Mouse (Mus musculus): Measurements from ENCODE around the gene Gsto2. TPM values are rescaled to one million over a fixed set of nuclear protein-coding genes. Genes with fewer than 3 reads are reported as not detected.

Gsto2 gene
- polyA plus RNA-seq, 2 experiments from 2014 or later, result 0.74 TPM; not detected in 1

DNA sequence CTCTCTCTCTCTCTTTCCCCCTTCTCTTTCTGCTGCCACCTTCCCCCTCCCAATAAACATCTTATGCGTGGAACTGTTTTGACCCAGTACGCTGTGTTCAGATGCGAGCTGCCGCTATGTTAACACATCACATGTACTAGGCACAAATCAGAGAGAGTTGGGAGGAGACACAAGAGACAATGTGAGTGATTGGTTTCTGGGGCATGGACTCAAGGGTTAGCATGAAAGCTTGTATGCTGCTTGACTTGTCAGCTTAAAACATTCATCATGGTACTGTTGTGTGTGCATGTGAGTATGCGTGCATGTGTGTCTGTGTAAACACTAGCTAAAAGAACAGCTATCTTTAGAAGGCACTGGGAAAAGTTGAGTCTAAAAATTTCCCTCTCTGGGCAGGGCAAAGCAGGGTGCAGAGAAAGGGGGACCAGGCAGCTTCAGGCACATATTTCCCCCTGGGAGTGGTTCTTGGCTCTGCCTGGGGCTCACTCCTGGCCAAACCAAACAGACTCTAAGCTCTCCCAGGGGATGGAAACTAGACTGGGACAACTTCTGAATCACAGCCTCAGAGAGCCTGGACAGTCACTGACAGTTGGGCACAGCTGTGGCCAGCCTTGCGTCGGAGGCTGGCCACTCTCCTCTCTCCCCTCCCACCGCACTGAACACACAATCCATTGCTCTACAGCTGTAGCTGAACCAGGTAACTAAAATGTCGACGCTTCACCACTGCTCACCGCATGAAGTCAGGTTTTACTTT, 26.4 kb downstream of the Gsto2 start:
- no peak for ATAC-seq

DNA sequence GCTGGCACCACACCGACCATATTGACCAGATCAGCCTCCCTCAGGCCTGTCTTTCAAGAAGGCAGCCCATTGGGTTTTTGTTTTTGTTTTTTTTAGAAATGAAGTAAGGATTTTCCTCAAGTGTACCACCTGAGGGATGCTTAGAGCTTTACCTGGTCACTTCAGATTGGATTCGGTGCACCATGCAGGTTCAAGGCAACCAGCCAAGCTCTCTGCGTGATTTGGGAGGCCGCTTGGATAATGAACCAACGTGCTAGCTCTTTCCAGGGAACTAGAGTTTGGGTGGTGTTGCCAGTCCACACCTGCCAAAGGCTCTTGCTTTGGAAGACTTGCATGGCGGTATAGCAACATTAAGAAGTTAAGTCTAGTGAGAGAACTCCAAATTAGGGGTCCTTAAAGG, 27.8 kb downstream of the Gsto2 start:
- no peak for ATAC-seq

DNA sequence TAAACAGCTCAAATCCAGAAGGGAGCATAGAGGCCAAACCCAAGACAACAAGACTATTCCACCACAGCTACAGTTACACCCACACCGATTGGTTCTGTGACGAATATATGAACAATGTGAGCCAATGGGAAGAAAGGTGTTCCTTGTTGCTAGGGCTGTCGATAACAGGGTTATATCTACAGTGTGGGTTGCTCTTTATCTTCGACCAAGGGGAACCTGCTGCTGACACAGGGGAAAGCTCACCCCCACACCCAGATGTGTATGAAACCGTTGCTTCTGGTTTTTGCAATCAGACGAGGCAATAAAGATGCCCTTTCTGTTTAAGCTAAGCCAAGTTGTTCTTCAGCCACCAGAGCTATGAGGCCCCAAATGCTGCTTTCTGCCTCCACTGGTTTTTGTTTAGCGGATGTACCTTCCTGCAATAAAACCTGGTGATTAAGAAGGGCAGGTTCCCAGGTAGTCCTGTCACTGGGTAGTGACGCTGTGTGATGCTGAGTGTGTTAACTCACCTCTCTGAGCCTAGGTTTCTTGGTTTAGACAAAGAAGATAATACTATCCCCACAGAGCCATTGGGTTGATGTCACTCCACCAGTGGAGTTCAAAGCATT, 33.2 kb downstream of the Gsto2 start:
- peak; percentile 79 for ATAC-seq

DNA sequence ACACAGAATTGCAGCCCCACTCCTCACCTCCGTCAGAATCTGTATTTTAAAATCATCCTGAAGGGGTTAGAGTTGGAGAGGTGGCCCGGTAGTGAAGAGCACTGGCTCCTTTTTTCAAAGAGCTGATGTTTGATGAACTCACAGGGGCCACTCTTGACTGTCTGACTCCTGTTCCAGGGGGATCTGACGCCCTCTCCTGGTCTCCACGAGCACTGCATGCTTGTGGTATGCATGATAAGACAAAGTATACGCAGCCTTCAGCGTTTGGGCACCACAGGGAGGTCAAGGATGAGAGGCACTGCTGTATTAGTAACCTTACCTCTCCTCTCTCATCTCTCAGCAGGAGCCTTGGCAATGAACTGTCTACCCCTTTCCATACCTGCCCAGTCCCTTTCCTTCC, 34.7 kb downstream of the Gsto2 start:
- ATAC-seq, result no peak

DNA sequence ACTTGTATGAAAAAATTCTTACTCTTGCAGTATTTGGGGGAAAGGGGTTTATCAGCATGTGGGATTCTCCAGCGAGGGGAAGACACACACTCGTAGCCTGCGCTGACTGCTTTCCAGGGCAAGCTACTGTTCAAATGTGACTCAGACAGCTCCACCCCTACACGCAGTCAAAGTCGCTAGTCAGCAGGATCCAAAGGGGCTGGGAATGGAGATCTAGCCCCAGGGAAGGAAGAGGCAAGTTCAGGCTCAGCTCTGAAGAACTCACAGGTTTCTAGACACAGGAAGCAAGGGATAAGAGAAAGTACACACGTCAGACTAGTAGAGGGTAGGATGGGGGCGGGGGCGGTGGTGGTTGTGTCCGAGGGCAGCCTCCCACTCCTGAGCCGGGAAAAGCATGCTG, 35.2 kb downstream of the Gsto2 start:
- no peak for ATAC-seq

DNA sequence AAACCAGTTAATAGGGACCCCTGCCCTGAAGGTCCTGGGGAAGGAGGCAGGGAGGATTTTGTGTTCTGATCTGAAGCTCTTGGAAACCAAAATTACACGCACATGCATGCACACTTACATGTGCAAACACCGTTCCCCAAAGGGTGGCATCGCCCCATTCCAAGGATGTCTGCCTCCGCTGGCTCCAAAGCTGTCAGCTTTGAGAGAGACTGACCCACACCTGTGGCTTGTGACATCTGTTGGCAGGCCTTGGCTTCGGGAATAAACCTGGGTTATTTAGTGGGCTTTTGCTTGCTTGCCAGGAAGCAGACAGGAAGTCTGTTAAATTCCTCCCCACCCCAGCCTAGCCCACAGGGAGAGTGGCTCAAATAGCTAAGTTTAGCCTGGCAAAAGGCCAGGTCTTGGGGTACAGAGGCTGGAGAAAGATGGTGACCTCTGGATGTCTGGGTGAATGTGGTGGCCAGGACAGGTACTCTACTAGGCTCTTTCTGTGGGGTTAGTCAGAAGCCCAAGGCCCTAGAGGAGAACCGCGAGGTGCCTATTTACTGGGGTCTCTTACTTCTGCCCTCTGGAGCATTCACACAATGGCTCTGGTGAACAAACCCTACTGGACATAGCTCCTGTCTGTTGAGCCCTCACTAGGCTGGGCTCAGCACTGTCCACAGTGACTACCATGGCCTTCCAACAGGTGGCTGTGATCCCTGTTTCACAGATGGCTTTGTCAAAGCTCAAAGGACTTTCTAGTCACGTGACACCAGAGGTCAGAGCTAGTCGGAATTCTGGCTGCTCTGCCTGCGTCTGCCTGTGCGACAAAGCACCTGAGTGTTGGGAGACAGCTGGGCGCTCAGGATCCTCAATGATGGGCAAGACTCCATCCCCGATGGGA, 37.2 kb downstream of the Gsto2 start:
- ATAC-seq, result no peak

DNA sequence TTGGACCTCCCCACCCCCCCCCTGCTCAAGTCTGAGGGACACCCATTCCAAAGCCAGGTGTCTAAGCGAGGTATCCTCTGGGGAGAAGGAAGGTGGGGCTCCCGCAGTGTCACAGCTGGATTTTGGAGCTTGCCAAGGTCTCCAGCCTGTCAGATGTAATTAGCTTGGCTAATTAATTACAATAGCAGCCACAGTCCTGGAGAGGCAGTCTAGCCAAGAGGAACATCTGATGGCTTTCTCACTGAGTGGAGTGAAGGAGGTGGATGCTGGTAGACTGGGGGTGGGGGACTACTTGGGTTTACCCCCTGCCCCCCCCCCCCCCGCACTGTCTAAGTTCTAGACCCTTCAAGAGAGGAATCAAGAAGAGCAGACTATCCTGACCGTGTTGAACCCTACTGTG, 38.3 kb downstream of the Gsto2 start:
- no peak for ATAC-seq

DNA sequence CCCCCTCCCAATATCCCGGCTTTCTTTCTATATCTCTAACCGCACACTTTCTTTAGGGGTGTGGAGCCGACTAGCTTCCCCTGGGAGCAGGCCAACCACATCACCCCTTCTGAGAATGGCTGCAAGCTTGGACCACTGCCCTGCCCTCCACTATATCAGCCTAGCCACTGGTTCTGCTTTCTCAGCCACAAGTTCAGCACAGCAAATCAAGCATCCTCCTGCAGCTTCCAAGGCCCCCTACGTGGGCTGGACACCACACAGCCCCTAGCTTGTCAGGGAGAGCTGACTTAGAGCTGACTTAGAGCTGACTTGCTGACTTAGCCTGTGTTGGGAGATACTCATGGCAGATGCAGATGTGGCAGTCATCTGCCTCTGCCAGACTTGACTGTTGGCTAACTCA, 39.7 kb downstream of the Gsto2 start:
- no peak for ATAC-seq

DNA sequence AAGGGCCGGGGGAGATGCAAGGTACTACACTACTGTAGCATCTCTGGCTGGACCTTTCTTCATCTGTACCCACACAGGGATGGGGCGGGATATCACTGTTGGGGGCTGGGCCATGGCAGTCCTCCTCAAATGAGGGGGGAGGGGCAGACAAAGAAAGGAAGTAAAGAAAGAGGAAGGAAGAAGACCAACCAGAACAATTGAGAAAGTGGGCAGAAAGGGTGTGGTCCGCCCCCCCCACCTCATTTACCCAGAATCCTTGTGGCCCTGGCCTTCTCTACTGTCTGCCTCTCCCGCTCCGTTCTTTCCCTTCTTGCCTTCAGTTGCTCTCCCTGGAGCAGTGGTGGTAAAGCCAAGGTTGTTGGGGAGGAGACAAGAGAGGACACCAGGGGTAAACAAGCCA, 40.3 kb downstream of the Gsto2 start:
- ATAC-seq, result no peak

DNA sequence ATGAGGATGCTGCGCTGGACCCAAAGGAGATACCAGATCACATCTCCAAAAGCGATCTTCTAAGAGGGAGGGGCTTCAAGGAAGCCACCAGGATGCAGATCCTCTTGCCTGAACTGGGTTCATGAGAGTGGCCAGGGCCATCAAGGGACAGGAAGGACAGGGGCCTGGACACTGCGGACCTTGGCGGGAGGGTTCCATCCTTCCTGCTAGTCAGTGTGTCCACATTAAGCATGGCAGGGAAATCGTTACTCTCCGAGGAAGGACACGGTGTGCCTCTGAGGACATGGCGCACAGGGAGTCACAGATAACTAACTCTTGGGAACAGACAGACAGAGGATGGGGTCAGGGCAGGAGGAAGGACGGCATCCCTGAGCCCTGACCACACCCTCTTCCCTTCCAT, 42.3 kb downstream of the Gsto2 start:
- no peak for ATAC-seq

DNA sequence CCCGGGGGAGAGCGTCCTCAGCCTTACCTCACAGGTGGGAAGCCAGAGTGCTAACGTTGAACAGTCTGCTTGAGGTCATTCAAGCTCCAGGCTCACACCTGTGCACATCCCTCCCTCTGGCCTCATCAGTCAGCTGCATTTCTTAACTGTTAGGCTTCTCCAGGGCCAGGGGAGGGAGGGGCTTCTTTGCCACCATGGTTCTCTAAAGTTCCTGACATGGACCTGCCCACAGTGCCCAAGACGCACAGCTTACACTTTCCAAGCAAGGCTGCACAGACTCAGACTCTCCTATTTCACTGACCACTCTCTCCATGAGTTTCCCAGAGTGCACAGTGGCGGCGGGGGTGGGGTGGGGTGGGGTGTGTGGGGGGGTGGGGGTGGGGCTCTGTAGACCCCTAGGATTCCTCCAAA, 43.6 kb downstream of the Gsto2 start:
- no peak for ATAC-seq

DNA sequence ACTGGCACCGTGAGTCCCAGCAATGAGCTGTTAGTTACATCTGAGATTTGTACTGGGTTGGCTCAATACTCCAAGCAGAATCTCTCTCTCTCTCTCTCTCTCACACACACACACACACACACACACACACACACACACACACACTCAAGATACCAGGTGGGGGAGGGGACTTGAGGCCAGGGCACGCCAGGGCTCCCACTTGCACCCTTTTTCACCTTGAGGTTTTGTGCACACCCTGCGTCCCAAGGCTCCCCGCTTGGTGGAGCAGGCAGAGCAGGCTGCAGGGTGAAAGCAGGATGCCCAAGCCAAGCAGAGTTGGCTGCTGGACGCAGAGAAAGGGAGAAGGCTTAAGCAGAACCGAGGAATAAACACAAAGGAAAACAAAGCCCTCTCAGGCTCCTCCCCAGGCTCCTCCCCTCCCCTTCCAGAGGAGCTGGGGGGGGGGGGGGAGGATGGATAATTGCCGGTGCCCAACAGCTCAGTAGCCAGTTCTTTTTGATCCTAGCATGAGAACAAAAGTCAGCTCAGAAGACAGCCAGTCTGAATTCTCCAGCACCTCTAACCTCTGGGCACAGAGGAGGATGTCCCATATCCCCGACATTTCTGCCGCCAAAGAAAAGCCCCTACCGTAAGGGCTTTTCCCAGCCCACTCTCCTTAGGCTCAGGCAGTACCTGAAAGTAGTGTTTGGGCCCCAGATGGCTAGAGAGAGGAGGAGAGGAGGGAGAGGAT, 44.2 kb downstream of the Gsto2 start:
- peak; percentile 40 for ATAC-seq

DNA sequence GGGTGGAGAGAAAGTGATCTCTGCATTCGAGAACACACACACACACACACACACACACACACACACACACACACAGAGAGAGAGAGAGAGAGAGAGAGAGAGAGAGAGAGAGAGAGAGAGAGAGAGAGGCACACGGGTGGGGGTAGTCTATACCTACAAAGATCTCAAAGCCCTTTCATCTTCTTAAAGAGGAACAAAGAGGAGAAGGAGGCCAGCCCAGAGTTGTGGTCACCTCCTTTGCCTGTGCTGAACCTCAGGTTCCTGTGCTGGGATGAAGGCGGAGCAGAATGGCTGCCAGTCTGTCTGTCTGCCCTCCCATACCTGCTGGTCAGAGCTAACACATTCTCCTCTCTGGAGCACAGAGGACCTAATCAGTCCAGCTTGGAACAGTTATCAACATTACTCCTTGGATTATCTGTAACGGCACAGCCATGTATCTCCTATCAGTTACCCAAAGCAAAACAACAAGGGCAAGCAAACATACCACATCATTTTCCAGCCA, 44.8 kb downstream of the Gsto2 start:
- ATAC-seq, result peak; percentile 79

DNA sequence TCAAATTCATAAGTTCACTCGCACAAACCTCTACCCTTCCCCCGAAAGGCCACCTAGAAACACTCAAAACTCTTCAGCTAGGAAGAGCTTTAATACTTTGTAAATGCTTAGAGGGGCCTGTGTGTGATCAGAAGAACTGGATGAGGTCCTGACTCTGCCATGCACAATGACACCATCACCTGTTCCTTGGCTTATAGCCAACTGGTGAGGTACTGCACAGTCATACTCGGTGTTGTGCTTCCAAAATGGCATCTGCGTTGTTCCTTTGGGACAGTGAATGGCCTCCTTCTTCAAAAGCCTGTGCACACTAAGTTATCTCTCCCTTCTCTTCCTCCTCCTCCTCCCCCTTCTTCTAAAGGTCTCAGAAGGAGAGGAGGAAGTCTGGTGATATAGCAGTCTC, 45.4 kb downstream of the Gsto2 start:
- ATAC-seq, result peak; percentile 7

DNA sequence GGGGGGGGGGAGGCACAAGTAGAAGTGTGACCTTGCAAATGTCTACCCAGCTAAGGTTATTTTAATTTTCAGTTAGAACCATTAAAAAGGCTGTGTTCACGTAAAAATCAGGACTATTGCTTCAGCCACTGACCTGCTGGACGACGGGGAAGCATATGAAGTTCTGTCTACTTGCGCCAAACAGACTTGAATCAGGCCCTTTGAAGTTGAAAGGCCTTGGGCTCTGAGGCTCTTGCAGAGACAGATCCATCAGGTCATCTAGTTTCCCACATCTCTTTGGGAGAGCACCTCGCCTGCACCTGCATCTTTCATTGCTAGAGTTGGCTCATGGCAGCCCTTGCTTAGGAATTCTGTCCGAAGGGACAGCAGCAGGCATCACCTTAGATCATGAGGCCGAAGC, 48.0 kb downstream of the Gsto2 start:
- no peak for ATAC-seq

DNA sequence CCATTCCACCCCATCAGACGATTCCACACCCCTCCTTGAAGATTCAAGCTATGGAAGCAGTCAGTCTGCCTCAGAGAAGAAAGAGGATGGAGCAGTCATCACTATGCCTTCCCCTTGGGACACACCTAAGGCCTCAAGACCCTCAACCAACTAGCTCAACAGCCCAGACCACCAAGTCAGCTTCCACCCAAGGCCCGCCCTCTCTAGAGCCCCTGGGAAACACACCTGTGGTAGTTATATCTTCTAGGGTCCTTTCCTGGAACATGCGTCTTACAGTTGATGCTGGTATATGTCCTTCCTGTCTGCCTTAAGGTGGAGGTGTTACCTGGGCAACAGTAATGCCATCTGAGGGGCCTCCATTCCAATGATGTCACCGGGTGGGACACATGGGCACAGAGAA, 48.9 kb downstream of the Gsto2 start:
- ATAC-seq, result no peak

DNA sequence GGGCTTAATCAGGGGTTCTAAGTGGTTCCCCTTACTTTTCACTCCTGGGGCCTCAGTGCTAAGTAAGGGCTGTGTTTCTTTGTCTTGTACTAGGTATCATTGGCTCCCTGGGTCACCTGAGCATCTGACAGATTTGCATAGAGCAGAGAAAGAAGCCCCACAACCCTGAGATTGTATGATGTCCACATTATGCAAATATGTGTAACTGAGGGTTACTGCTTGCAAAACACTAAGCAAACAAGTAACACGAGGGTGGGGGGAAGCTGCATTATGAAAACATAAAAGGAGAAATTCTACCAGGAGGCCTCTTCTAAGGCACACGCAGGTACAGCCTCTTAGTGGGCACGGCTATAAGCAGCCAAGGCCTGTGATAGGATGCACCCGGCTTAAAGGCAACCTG, 49.9 kb downstream of the Gsto2 start:
- peak; percentile 24 for ATAC-seq

DNA sequence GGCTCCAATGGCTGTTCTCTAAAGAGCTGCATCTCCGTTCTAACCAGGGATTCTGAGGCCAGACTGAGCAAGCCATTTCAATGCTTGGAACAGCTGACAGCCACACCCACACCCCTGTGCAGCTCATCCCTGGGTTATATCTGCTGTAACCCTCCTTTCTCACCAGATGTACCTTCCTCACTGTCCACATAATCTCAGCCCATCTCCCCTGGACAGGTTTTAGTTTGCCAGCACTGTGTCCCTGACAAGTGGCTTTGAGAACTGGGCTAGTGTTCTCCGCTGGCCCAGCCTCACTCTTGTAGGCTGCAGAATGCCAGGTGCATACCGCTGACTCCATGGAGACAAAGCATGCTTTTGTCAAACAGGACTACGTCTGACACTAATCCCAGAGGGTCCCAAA, 52.1 kb downstream of the Gsto2 start:
- ATAC-seq, result no peak

DNA sequence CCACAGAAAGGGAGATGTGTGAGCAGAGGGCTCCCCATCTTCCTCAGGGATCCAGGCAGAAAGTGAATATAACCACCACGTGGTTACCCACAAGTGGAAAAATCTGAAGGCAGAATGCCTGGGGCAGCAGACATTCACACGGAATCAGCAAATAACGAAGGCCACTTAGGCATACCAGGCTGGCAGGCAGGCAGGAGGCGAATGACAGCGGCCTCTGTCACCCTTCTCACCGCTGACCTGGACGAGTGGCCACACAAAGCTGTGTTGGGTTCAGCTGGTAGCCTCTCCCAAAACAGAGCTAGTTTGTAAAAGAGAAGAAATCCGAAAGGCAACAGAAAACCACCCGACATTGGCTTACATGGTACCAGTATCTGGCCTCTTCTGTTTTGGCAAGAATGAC, 52.7 kb downstream of the Gsto2 start:
- no peak for ATAC-seq

DNA sequence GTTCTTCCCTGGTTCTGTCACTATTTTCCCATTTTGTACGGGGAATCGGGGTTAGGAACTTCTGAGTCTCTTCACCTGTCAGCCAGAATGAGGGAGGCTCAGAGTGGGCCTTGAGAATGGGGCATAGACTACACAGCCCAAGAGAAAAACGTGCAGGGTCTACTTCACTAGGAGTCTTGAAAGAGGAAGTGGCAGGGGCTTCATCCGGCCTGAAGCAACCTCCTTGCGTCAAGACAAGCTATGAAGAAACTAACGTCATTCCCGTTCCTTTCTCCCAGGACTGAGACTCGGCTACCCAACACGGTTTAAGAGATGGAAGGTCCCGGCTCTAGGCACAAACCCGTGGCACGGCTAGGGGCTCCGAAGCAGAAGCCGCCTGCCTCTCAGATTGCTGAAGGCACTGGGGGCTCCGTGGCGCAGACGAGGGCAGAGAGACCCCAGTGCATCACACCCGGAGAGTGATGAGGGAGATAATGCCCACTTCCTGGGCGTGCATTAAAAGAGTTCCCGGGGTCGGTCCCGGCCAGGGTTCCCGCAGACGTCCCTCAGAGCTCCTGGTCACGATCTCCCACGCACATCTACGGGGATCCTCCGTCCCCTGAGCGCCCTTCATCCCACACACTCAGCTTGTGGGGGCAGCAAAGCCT, 53.2 kb downstream of the Gsto2 start:
- ATAC-seq, result peak; percentile 40

DNA sequence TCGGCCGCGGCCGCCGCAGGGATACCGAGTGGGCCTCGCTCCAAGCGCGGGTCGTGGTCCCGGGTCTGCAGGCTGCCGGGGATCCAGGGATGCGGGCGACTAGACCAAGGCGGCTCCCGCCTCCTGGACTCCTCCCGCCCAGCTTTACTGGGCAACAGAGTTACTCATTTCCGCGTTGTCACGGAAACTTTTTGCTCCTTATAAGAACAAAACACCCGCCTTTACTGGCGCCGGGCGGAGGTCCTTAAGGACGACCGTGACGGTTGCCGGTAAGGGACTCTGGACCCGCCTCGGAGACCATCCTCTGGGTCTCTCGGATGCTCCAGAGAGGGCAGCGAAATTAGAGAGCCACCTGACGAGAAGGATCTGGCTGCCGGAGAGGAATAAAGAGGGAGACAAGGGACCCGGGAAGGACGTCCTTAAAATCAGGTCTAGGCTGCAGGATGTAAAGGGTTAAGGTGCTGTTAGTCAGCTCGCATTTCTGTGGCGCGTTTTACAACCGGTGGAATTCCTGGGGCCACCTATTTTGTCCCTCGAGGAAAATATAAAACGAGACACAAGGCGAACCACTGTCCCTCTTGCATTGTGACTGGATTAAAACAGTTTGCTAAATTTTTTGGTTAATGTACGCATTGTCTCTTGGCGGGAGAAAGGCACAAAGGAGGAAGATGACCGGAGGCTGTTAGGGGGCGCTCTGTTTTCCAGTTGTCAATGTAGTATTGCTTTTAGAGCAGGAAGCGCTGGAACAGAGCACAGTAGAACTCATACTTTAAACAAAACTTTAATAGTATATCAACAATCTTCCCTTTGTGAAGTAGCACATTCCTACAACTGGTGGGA, 54.0 kb downstream of the Gsto2 start, which contains the start of the genes Cfap43 and Itprip:
TSS of gene Cfap43 (minus strand) at position 162 of the 840 bp plus-strand sequence.
TSS of gene Itprip (minus strand) at position 174 of the 840 bp plus-strand sequence.
- peak; percentile 76 for ATAC-seq
